Mouse (Mus musculus) kidney, adult 2 months (tissue): ENCODE measurements around the gene Tex13b. TPM values are rescaled to one million over a fixed set of nuclear protein-coding genes. Genes with fewer than 3 reads are reported as not detected.
"Not testable (repeated sequence)": the region's sequence is repeated elsewhere in the genome, so short reads cannot be mapped to it uniquely, and the experiment has no call there.

Source experiments
- DNase-seq: peaks from one replicate; pipeline ENCODE4 v3.0.0; 2021
- H3K27ac ChIP-seq: fragments of 200-500 bp; 2 replicates; pipeline ENCODE4 v1.5.1; 2012; ENCODE audit warnings: low read depth, low read length, control low read depth, inconsistent platforms; ENCODE audit not compliant: insufficient read depth
- H3K27me3 ChIP-seq: fragments of 200-500 bp; replicated peaks from 2 replicates; pipeline ENCODE4 v1.6.1; 2012; ENCODE audit warnings: mild to moderate bottlenecking, moderate library complexity, low read length, inconsistent platforms; ENCODE audit not compliant: control insufficient read depth, insufficient read depth
- H3K36me3 ChIP-seq: fragments of 200-500 bp; 2 replicates; pipeline ENCODE4 v1.6.1; 2012; ENCODE audit warnings: mild to moderate bottlenecking, moderate library complexity, low read length, inconsistent platforms; ENCODE audit not compliant: control insufficient read depth, insufficient read depth
- H3K4me1 ChIP-seq: fragments of 200-500 bp; 2 replicates; pipeline ENCODE4 v1.6.1; 2011; ENCODE audit warnings: low read length; ENCODE audit not compliant: control insufficient read depth, insufficient read depth
- H3K4me3 ChIP-seq: fragments of 200-500 bp; 2 replicates; pipeline ENCODE4 v1.5.1; 2011; ENCODE audit warnings: mild to moderate bottlenecking, low read depth, low read length, control low read depth; ENCODE audit not compliant: insufficient read depth
- CTCF ChIP-seq: fragments of 200-500 bp; conservative IDR thresholded peaks from 2 replicates; pipeline ENCODE4 v1.5.1; 2011; ENCODE audit warnings: low read depth, mild to moderate bottlenecking, control low read depth, low read length, moderate library complexity, mixed read lengths; ENCODE audit not compliant: insufficient read depth, insufficient read length
- POLR2A ChIP-seq: fragments of 200-500 bp; IDR thresholded peaks from one replicate; pipeline ENCODE4 v1.6.1; 2011; ENCODE audit warnings: low read depth, low read length, control low read depth
- WGBS: fragments of 180-500 bp; shearing (Covaris S2); methylation state at CpG from one replicate; pipeline ENCODE4 v1.1.7; 2018; 5-methylcytosine and 5-hydroxymethylcytosine counted together
- polyA plus RNA-seq: library from polyadenylated mRNA; depleted of rRNA; stranded (reverse); fragments of >200 nt; gene quantifications from 2 replicates; pipeline ENCODE4 v1.2.3, GENCODE M21; 2012; rRNA removed

Gene Tex13b
- polyA plus RNA-seq, result not detected in 2 replicates

- no peak within 1 kb of the TSS for H3K4me3 ChIP-seq
- H3K36me3 ChIP-seq, result no peaks in the 10 kb centered on the region
- WGBS, result 95% methylated on average over 22 of the region's 22 CpGs
- DNase-seq, result no peak
- H3K4me1 ChIP-seq, result no peaks in the 10 kb centered on the region
- no peaks in the 10 kb centered on the region for H3K27me3 ChIP-seq
- TF ChIP-seq POLR2A (no peak), CTCF (no peak)
- H3K27ac ChIP-seq, result no peak within 1 kb of the TSS
These were observed at the start of gene Tex13b for GRCm38 (mm10) chrX:140813312-140814006. Tex13b (minus strand) TSS chrX:140813433.

- TF ChIP-seq CTCF, result no peak
- TF ChIP-seq POLR2A, result no peak
- Histone ChIP-seq H3K4me1 (no peaks in the 10 kb centered on the region), H3K4me3 (no peak overlapping the region), H3K27ac (no peak overlapping the region), H3K36me3 (no peaks in the 10 kb centered on the region), H3K27me3 (no peaks in the 10 kb centered on the region)
- DNase-seq, result no peak
- WGBS, result 95% methylated on average over 6 of the region's 6 CpGs
These were observed 49.5 kb upstream of the Tex13b start for GRCm38 (mm10) chrX:140862760-140863159.

- no peak overlapping the region for H3K27ac ChIP-seq
- 51% methylated on average over 2 of the region's 2 CpGs for WGBS
- TF ChIP-seq POLR2A (no peak), CTCF (no peak)
- no peaks in the 10 kb centered on the region for H3K27me3 ChIP-seq
- H3K4me1 ChIP-seq, result no peaks in the 10 kb centered on the region
- DNase-seq, result peak; percentile 3
- no peak overlapping the region for H3K4me3 ChIP-seq
- H3K36me3 ChIP-seq, result no peaks in the 10 kb centered on the region
These were observed 44.2 kb upstream of the Tex13b start for GRCm38 (mm10) chrX:140857445-140857844.

- not testable (repeated sequence) for H3K4me3 ChIP-seq, H3K36me3 ChIP-seq, H3K27ac ChIP-seq, H3K4me1 ChIP-seq, DNase-seq, H3K27me3 ChIP-seq
- 63% methylated on average over 5 of the region's 5 CpGs for WGBS
These were observed 43.8 kb upstream of the Tex13b start for GRCm38 (mm10) chrX:140857040-140857439.

- H3K4me1 ChIP-seq, result no peaks in the 10 kb centered on the region
- H3K27me3 ChIP-seq, result no peaks in the 10 kb centered on the region
- no peaks in the 10 kb centered on the region for H3K36me3 ChIP-seq
- H3K4me3 ChIP-seq, result no peak overlapping the region
- WGBS, result 59% methylated on average over 3 of the region's 3 CpGs
- H3K27ac ChIP-seq, result no peak overlapping the region
- TF ChIP-seq CTCF (no peak), POLR2A (no peak)
- DNase-seq, result no peak
These were observed 41.3 kb upstream of the Tex13b start for GRCm38 (mm10) chrX:140854561-140854960.

GRCm38 (mm10) chrX:140845401-140845800 lies 32.2 kb upstream of the Tex13b start:
- 88% methylated on average over 1 of the region's 1 CpGs for WGBS
- not testable (repeated sequence) for H3K27ac ChIP-seq, H3K36me3 ChIP-seq, H3K27me3 ChIP-seq, H3K4me1 ChIP-seq, H3K4me3 ChIP-seq, DNase-seq
- 0 out of 2 replicates have a peak, but pooled peaks have one; percentile 17 for TF ChIP-seq CTCF

- WGBS, result 91% methylated on average over 4 of the region's 4 CpGs
- H3K27me3 ChIP-seq, result no peaks in the 10 kb centered on the region
- no peaks in the 10 kb centered on the region for H3K4me1 ChIP-seq
These were observed 26.7 kb upstream of the Tex13b start for GRCm38 (mm10) chrX:140839887-140840286.

More at GRCm38 (mm10) chrX:140839887-140840286, 26.7 kb upstream of the Tex13b start:
- H3K27ac ChIP-seq, result no peak overlapping the region
- DNase-seq, result no peak
- no peaks in the 10 kb centered on the region for H3K36me3 ChIP-seq
- no peak for TF ChIP-seq POLR2A
- no peak for TF ChIP-seq CTCF
- H3K4me3 ChIP-seq, result no peak overlapping the region
